Mouse (Mus musculus): ENCODE results near the gene Gm20873. TPM values are rescaled to one million over a fixed set of nuclear protein-coding genes. Genes with fewer than 3 reads are reported as not detected.
"Not testable (repeated sequence)": the region's sequence is repeated elsewhere in the genome, so short reads cannot be mapped to it uniquely, and the experiment has no call there.

Gm20873 gene
- polyA plus RNA-seq (2014; fragmentation: Nextera tagmentation; extraction: Ambion mirVana): not detected in 2 replicates

DNA sequence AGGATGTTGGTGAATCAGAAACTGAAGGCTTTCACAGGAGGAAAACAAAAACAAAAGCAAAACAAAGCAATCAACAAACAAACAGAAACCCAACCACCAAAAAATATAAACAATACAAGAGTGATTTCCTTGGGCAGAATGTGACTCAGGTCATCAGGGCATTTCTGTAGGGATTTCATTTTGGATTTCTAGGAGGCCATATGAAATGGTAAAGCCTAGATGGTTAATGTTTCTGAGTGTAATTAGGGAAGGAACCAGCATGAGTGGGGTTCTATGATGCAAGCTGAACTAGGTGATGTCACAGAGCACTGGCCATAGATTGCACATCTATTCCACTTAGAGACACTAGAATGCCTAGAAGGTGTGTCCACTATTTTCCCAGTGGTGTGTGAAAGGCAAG lies at the start of gene Gm20873:
Gm20873 (plus strand) TSS at position 301 of the 400 bp plus-strand sequence.
- not testable (repeated sequence) for H3K27me3 ChIP-seq (replicated peaks; ENCODE audit: control insufficient read depth, insufficient read depth, low read length); ATAC-seq (replicated peaks; ENCODE audit: low FRiP score, low TSS enrichment, low read depth); H3K4me1 ChIP-seq (replicated peaks; ENCODE audit: control insufficient read depth, insufficient read depth, low read length); H3K4me2 ChIP-seq (ENCODE audit: low read length); H3K9me3 ChIP-seq (ENCODE audit: control insufficient read depth, low read length); H3K27ac ChIP-seq (ENCODE audit: low read depth); H3K9ac ChIP-seq (ENCODE audit: low read length); H3K36me3 ChIP-seq (ENCODE audit: control insufficient read depth, insufficient read depth, low read length); DNase-seq (ENCODE audit: low spot score); H3K4me3 ChIP-seq (ENCODE audit: low read depth, low read length)

DNA sequence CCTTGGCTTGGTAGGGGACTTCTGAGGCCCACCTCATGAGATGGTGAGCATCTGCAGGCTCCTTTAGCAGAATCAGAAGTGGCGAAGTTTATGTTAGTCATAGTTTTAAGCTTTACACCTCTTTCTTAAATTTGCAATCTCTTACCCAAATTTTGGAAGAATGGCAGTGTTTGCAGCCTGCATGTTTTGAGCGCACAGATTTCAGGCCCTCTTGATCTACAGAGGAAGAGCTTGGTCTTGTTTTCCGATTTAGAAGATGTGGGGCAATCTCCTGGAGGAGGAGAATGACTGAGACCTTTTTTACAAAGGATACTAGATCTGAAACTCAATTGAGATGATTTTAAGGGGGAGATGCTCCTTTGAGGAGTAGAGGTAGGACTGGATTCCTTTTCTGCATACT lies 29.0 kb upstream of the Gm20873 start, which contains the start of gene Gm21746:
Gm21746 (minus strand) TSS at position 101 of the 400 bp plus-strand sequence.
- 58% methylated on average over 2 of the region's 3 CpGs for WGBS
- H3K9me3 ChIP-seq (ENCODE audit: control insufficient read depth, low read length); H3K27ac ChIP-seq (ENCODE audit: low read depth); H3K4me1 ChIP-seq (replicated peaks; ENCODE audit: control insufficient read depth, insufficient read depth, low read length); DNase-seq (ENCODE audit: low spot score); H3K4me2 ChIP-seq (ENCODE audit: low read length); H3K27me3 ChIP-seq (replicated peaks; ENCODE audit: control insufficient read depth, insufficient read depth, low read length); H3K4me3 ChIP-seq (ENCODE audit: low read depth, low read length); H3K36me3 ChIP-seq (ENCODE audit: control insufficient read depth, insufficient read depth, low read length); H3K9ac ChIP-seq (ENCODE audit: low read length); ATAC-seq (replicated peaks; ENCODE audit: low FRiP score, low TSS enrichment, low read depth): not testable (repeated sequence)

Other genes with a start within 250 kb of the Gm20873 start
- gene Gm21746, start 29.1 kb upstream of the Gm20873 start, polyA plus RNA-seq (2014; fragmentation: Nextera tagmentation; extraction: Ambion mirVana): not detected in 2 replicates